Mouse (Mus musculus): ENCODE results near the gene Mfsd6l.

Mfsd6l gene

GRCm38 (mm10) chr11:68602200-68602931 is 46.4 kb downstream of the Mfsd6l start:
- peak; percentile 41 for DNase-seq (ENCODE audit: low spot score)

DNA sequence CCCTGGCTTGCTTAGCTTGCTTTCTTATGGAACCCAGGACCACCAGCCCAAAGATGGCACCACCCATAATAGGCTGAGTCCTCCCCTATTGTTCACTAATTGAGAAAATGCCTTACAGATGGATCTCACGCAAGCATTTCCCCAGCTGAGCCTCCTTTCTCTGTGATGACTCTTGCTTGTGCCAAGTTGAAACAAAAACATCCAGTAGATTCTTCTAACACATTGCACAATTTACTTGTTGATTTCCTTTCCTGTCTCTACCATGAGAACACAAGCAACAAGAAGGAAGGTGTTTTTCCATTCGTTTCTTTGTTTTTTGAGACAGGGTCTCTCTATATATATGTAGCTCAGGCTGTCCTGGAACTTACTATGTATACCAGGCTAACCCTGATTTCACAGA is 51.1 kb downstream of the Mfsd6l start:
- DNase-seq (ENCODE audit: low spot score) = no peak

Measured in urinary bladder, postnatal 14 days (tissue).